Mouse (Mus musculus): Measurements from ENCODE around the gene Mphosph9. TPM values are rescaled to one million over a fixed set of nuclear protein-coding genes. Genes with fewer than 3 reads are reported as not detected.

The Mphosph9 gene
- total and polyA plus RNA-seq, 3 experiments: 5.6 to 9.8 (median 8.0) TPM

- H3K4me3 ChIP-seq (replicated peaks in 1 of 3; ENCODE audit: low read depth in 2 of 3, low read length in 2 of 3, poor library complexity in 1 of 3): no peak overlapping the region
- no peak overlapping the region for H3K27ac ChIP-seq (ENCODE audit: insufficient read depth, low read depth)
- no peaks in the 10 kb centered on the region for H3K27me3 ChIP-seq (replicated peaks)
- H3K4me1 ChIP-seq (ENCODE audit: control insufficient read depth in 1 of 2, insufficient read depth in 2 of 2): peaks cover 7 to 28% of the 10 kb centered on the region in 2 experiments; a peak in 2 of 4 replicates
- no peaks in the 10 kb centered on the region for H3K79me2 ChIP-seq (replicated peaks; ENCODE audit: control insufficient read depth, extremely low read depth, insufficient read depth, poor library complexity, severe bottlenecking)
- dilution Hi-C loops (cut with MboI; ENCODE audit: extremely low pct_ligation_motif_present, extremely low pct_unique_long_range_greater_than_20kb, low sequenced_read_pairs) (no loop called here), in situ Hi-C loops (cut with MboI; ENCODE audit: low pct_ligation_motif_present, low pct_unique_long_range_greater_than_20kb, low sequenced_read_pairs) (no loop called here)
- DNase-seq (ENCODE audit: extremely low read depth): no peak
- no peaks in the 10 kb centered on the region for H3K9me3 ChIP-seq (replicated peaks; ENCODE audit: low read length)
- H3K36me3 ChIP-seq (replicated peaks in 1 of 2; ENCODE audit: control insufficient read depth in 1 of 2, insufficient read depth in 1 of 2, low read length in 1 of 2): peaks cover 2 to 53% of the 10 kb centered on the region in 2 experiments
- H3K4me2 ChIP-seq (ENCODE audit: insufficient read depth, low read depth, poor library complexity, severe bottlenecking): no peak overlapping the region
- TF ChIP-seq E2F4 (IDR thresholded peaks at IDR 0.05; ENCODE audit: insufficient replicate concordance, low read depth, low read length): no peak
- TF ChIP-seq POLR2AphosphoS2 (IDR thresholded peaks at IDR 0.05; ENCODE audit: low read depth, low read length): no peak
- TF ChIP-seq ZNF384 (IDR thresholded peaks at IDR 0.05; ENCODE audit: low read depth, low read length): no peak
- TF ChIP-seq UBTF (IDR thresholded peaks at IDR 0.05; ENCODE audit: low read depth, low read length): no peak
- TF ChIP-seq CTCF (conservative IDR thresholded peaks at IDR 0.05 in 1 of 2, IDR thresholded peaks at IDR 0.05 in 1 of 2; ENCODE audit: low read depth in 2 of 2, low read length in 2 of 2): no peak
- no peak for TF ChIP-seq ETS1 (conservative IDR thresholded peaks at IDR 0.05; ENCODE audit: low read depth, low read length)
- no peak for TF ChIP-seq CHD1 (IDR thresholded peaks at IDR 0.05; ENCODE audit: low read depth, low read length)
- no peak for TF ChIP-seq USF1 (IDR thresholded peaks at IDR 0.05; ENCODE audit: low read depth, low read length)
- no peak for TF ChIP-seq MAX (IDR thresholded peaks at IDR 0.05; ENCODE audit: low read length)
- TF ChIP-seq NELFE (IDR thresholded peaks at IDR 0.05; ENCODE audit: low read depth, low read length): no peak
- TF ChIP-seq POLR2A (IDR thresholded peaks at IDR 0.05; ENCODE audit: low read depth, low read length): no peak
- TF ChIP-seq HCFC1 (IDR thresholded peaks at IDR 0.05; ENCODE audit: low read depth, low read length): no peak
- no peak for TF ChIP-seq ZMIZ1 (IDR thresholded peaks at IDR 0.05; ENCODE audit: low read depth, low read length)
- TF ChIP-seq MYC (IDR thresholded peaks at IDR 0.05; ENCODE audit: low read depth, low read length): no peak
- no peak for TF ChIP-seq SMC3 (IDR thresholded peaks at IDR 0.05; ENCODE audit: low read depth, low read length)
- TF ChIP-seq PAX5 (IDR thresholded peaks at IDR 0.05; ENCODE audit: low read length): no peak
- TF ChIP-seq ZC3H11A (IDR thresholded peaks at IDR 0.05; ENCODE audit: low read depth, low read length): no peak
- no peak for TF ChIP-seq SIN3A (IDR thresholded peaks at IDR 0.05; ENCODE audit: low read length)
- no peak for TF ChIP-seq ELF1 (IDR thresholded peaks at IDR 0.05; ENCODE audit: low read depth, low read length)
- H3K9ac ChIP-seq (ENCODE audit: insufficient read depth, low read depth): no peak overlapping the region
Observed at GRCm38 (mm10) chr5:124243236-124243901, 84.4 kb downstream of the Mphosph9 start.

- H3K4me3 ChIP-seq (replicated peaks in 1 of 3; ENCODE audit: low read depth in 2 of 3, low read length in 2 of 3, poor library complexity in 1 of 3): no peak overlapping the region
- no peak for DNase-seq (ENCODE audit: extremely low read depth)
Observed at GRCm38 (mm10) chr5:124241686-124242444, 85.9 kb downstream of the Mphosph9 start.

More at GRCm38 (mm10) chr5:124241686-124242444, 85.9 kb downstream of the Mphosph9 start:
- dilution Hi-C loops (cut with MboI; ENCODE audit: extremely low pct_ligation_motif_present, extremely low pct_unique_long_range_greater_than_20kb, low sequenced_read_pairs): no loop called here
- in situ Hi-C loops (cut with MboI; ENCODE audit: low pct_ligation_motif_present, low pct_unique_long_range_greater_than_20kb, low sequenced_read_pairs): no loop called here
- no peaks in the 10 kb centered on the region for H3K79me2 ChIP-seq (replicated peaks; ENCODE audit: control insufficient read depth, extremely low read depth, insufficient read depth, poor library complexity, severe bottlenecking)
- H3K4me2 ChIP-seq (ENCODE audit: insufficient read depth, low read depth, poor library complexity, severe bottlenecking): no peak overlapping the region
- peaks cover 2 to 58% of the 10 kb centered on the region in 2 experiments for H3K36me3 ChIP-seq (replicated peaks in 1 of 2; ENCODE audit: control insufficient read depth in 1 of 2, insufficient read depth in 1 of 2, low read length in 1 of 2)
- H3K9ac ChIP-seq (ENCODE audit: insufficient read depth, low read depth): no peak overlapping the region
- TF ChIP-seq TBP (conservative IDR thresholded peaks at IDR 0.05; ENCODE audit: low read depth, low read length) (no peak), NRF1 (IDR thresholded peaks at IDR 0.05; ENCODE audit: low read depth, low read length) (no peak), ZNF384 (IDR thresholded peaks at IDR 0.05; ENCODE audit: low read depth, low read length) (no peak), PAX5 (IDR thresholded peaks at IDR 0.05; ENCODE audit: low read length) (no peak), RAD21 (IDR thresholded peaks at IDR 0.05; ENCODE audit: low read depth, low read length) (no peak), ZC3H11A (IDR thresholded peaks at IDR 0.05; ENCODE audit: low read depth, low read length) (no peak), USF1 (IDR thresholded peaks at IDR 0.05; ENCODE audit: low read depth, low read length) (no peak), IRF4 (IDR thresholded peaks at IDR 0.05; ENCODE audit: low read depth, low read length) (no peak), MAZ (IDR thresholded peaks at IDR 0.05; ENCODE audit: low read depth, low read length) (no peak), ETS1 (conservative IDR thresholded peaks at IDR 0.05; ENCODE audit: low read depth, low read length) (no peak), E2F4 (IDR thresholded peaks at IDR 0.05; ENCODE audit: insufficient replicate concordance, low read depth, low read length) (no peak), NELFE (IDR thresholded peaks at IDR 0.05; ENCODE audit: low read depth, low read length) (no peak), BHLHE40 (IDR thresholded peaks at IDR 0.05; ENCODE audit: low read depth, low read length) (no peak), GABPA (IDR thresholded peaks at IDR 0.05; ENCODE audit: insufficient replicate concordance, low read depth, low read length) (no peak), ZMIZ1 (IDR thresholded peaks at IDR 0.05; ENCODE audit: low read depth, low read length) (no peak)
- H3K9me3 ChIP-seq (replicated peaks; ENCODE audit: low read length): no peaks in the 10 kb centered on the region
- H3K27me3 ChIP-seq (replicated peaks): no peaks in the 10 kb centered on the region
- no peak overlapping the region for H3K27ac ChIP-seq (ENCODE audit: insufficient read depth, low read depth)
- H3K4me1 ChIP-seq (ENCODE audit: control insufficient read depth in 1 of 2, insufficient read depth in 2 of 2): peaks cover 7 to 22% of the 10 kb centered on the region in 2 experiments; a peak in 2 of 4 replicates

Measured in CH12.LX (cell line).